Mouse (Mus musculus) frontal cortex, postnatal 36 days (tissue): ENCODE results near the gene Gm20883.
"Not testable (repeated sequence)": the region's sequence is repeated elsewhere in the genome, so short reads cannot be mapped to it uniquely, and the experiment has no call there.

Source experiments
- DNase-seq, 2 experiments: peaks; one replicate each; pipeline ENCODE4 v3.0.0; 2022; ENCODE audit warnings: low spot score in 2 of 2

Gm20883 gene

GRCm38 (mm10) chrY:50607951-50608350 lies at the start of gene Gm20883:
Gene Gm20883 (plus strand): TSS chrY:50608251.
- DNase-seq: not testable (repeated sequence)
